Mouse (Mus musculus) retina, postnatal 1 day (tissue): ENCODE measurements around the gene Patl2.
A peak's percentile ranks its signal among the peaks of the same experiment; 100 is the strongest.
"Not testable (repeated sequence)": the region's sequence is repeated elsewhere in the genome, so short reads cannot be mapped to it uniquely, and the experiment has no call there.

ENCODE experiments used
- DNase-seq: peaks from one replicate; pipeline ENCODE4 v3.0.0-alpha.2; 2012

The Patl2 gene

GRCm38 (mm10) chr2:122186106-122186505 lies at the start of gene Patl2, which contains the start of gene Terb2:
Gene Patl2 (minus strand): TSS chr2:122186189.
Gene Terb2 (plus strand): TSS chr2:122186272.
- no peak for DNase-seq

- DNase-seq = no peak
These were observed 49.4 kb upstream of the Patl2 start for GRCm38 (mm10) chr2:122235425-122235824.

- peak; percentile 95 for DNase-seq
These were observed 48.8 kb upstream of the Patl2 start, which contains the start of gene Sord for GRCm38 (mm10) chr2:122234611-122235288. Gene Sord (plus strand): TSS chr2:122234749.

GRCm38 (mm10) chr2:122233759-122234557 lies 48.0 kb upstream of the Patl2 start:
- DNase-seq = no peak

GRCm38 (mm10) chr2:122233341-122233740 lies 47.4 kb upstream of the Patl2 start:
- no peak for DNase-seq

GRCm38 (mm10) chr2:122231616-122232015 lies 45.6 kb upstream of the Patl2 start:
- DNase-seq = no peak

GRCm38 (mm10) chr2:122230395-122230794 lies 44.4 kb upstream of the Patl2 start:
- no peak for DNase-seq

- no peak for DNase-seq
These were observed 37.7 kb upstream of the Patl2 start for GRCm38 (mm10) chr2:122223654-122224053.

- DNase-seq = no peak
These were observed 36.3 kb upstream of the Patl2 start for GRCm38 (mm10) chr2:122222272-122222671.

GRCm38 (mm10) chr2:122221798-122222197 lies 35.8 kb upstream of the Patl2 start:
- DNase-seq = no peak

GRCm38 (mm10) chr2:122221378-122221777 lies 35.4 kb upstream of the Patl2 start:
- DNase-seq = no peak

- DNase-seq = no peak
These were observed 32.2 kb upstream of the Patl2 start for GRCm38 (mm10) chr2:122218234-122218633.

GRCm38 (mm10) chr2:122217075-122217474 lies 31.1 kb upstream of the Patl2 start:
- DNase-seq = not testable (repeated sequence)

- no peak for DNase-seq
These were observed 24.7 kb upstream of the Patl2 start for GRCm38 (mm10) chr2:122210534-122211228.

- DNase-seq = no peak
These were observed 20.6 kb upstream of the Patl2 start for GRCm38 (mm10) chr2:122206440-122207107.

- DNase-seq = no peak
These were observed 15.5 kb upstream of the Patl2 start for GRCm38 (mm10) chr2:122201501-122201900.

- DNase-seq = peak; percentile 66
These were observed 8.5 kb upstream of the Patl2 start for GRCm38 (mm10) chr2:122194509-122194929.

- DNase-seq = no peak
These were observed 5.9 kb upstream of the Patl2 start for GRCm38 (mm10) chr2:122191849-122192248.

GRCm38 (mm10) chr2:122186751-122187150 lies 762 bp upstream of the Patl2 start:
- no peak for DNase-seq

GRCm38 (mm10) chr2:122185086-122185485 lies 903 bp downstream of the Patl2 start:
- DNase-seq = no peak

- no peak for DNase-seq
These were observed 5.8 kb downstream of the Patl2 start for GRCm38 (mm10) chr2:122180051-122180822.

GRCm38 (mm10) chr2:122172188-122172587 lies 13.8 kb downstream of the Patl2 start:
- DNase-seq = no peak
